Mouse (Mus musculus): ENCODE results near the gene Thap2. TPM values are rescaled to one million over a fixed set of nuclear protein-coding genes. Genes with fewer than 3 reads are reported as not detected.
A peak's percentile ranks its signal among the peaks of the same experiment; 100 is the strongest.

Gene Thap2
- total RNA-seq, 2 experiments from 2014 or later = 8.7 to 9.3 TPM

GRCm38 (mm10) chr10:115354553-115354952, 29.7 kb downstream of the Thap2 start:
- DNase-seq = no peak

- DNase-seq = no peak
Measured at GRCm38 (mm10) chr10:115350810-115351397, 33.3 kb downstream of the Thap2 start.

- no peak for DNase-seq
Measured at GRCm38 (mm10) chr10:115349509-115349908, 34.7 kb downstream of the Thap2 start.

- DNase-seq = no peak
Measured at GRCm38 (mm10) chr10:115349029-115349428, 35.2 kb downstream of the Thap2 start.

DNA sequence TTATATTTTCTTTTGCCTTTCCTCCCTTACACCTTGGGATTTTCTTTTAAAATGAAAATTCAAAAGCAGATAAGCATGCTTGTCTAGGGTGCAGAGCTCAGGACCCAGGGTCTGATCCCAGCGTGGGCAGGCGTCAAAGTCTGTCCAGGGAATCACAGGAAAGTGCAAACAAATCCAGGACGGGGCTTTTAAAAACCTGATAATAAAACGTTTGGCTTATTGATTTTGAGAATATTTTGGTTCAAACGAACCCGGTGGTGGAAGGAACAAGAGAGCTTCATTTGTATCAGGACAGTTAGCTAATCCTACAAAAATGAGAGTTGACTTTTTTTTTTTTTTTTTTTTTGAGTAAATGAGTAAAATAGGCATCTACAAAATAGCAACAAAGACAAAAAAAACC, 36.1 kb downstream of the Thap2 start:
- DNase-seq = no peak

GRCm38 (mm10) chr10:115346444-115346843, 37.8 kb downstream of the Thap2 start:
- no peak for DNase-seq

DNA sequence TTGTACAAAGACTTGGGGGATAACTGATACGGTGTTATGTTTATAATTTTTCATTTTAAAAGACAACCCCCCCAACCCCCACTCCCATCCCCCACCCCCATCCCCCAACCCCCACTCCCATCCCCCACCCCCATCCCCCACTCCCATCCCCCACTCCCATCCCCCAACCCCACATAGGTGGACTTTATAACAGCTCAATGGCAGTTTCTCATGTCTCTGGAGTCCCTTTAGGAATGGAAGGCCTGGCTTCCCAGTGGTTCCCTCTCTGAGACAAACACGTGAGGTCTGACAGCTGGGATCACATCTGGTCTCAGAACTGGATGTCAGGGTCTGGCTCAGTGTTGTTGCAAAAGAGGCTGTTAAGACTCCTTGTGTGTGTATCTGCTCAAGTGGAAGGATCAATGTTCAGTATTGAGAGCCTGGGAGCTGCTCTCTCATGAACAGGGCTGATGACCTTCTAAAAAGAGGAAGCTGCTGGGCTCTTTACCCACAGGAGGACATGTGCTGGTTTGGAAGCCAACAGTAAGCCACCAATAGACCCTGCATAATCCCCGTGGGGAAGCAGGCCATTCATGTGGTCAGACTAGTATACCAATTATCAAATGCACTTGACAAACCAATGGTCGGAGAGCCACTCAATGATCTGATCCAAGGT, 41.3 kb downstream of the Thap2 start:
- no peak for DNase-seq

DNA sequence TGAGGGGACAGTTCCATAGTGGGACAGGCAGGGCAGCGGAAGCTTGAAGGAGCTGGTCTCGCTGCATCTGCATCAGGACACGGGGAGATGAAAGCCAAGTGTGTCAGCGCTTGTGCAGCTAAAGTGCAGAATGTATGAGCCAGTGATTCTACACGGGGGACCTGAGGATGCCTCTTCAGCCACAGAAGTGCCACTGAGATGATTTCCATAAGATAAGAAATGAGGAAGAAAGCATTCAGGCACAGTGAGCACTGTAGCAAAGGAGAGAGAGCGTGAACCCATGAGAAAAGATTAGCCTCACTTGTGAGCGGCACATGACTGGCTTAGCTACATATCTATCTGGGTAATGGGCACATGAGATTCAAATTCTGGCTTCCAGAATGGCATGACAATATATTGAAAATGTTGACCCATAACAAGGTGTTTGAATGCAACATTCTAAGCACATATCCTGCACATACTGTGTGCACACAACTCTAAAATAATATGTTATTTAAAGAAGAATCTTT, 44.4 kb downstream of the Thap2 start:
- no peak for DNase-seq

DNA sequence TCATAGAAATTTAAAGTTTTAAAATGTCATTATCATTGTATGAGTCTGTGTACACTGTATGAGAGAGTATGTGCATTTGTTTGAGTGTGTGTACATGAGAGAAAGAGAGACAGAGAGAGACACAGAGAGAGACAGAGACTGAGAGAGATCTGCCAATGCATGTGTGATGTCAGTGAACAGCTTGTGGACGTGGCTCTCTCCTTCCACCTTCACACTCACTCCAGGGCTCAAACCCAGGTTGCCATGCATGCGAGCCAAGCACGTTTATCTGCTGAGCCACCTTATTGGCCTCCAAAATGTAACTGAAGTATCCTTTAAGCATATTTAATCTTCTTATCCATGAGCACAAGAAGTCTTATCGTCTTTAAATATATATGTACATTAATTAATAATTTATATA, 47.3 kb downstream of the Thap2 start:
- DNase-seq = no peak

DNA sequence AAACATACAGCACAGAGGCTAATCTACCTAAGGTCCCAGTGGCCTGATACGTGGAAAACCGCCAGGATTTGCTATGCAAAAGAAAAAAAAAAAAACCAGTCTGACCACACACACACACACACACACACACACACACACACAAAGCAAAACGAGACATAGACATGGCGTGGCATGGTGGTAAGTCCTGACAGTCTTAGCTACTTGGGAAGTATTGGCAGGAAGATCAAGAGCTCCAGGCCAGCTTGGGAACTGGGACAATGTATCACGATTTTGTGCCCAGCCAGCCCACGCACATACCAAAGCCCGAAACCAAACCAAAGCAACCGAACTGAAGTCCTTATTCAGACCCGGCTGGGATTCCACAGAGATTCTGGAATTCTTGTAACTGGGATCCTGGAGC, 50.7 kb downstream of the Thap2 start:
- no peak for DNase-seq

GRCm38 (mm10) chr10:115332997-115333396, 51.2 kb downstream of the Thap2 start:
- DNase-seq = no peak

GRCm38 (mm10) chr10:115332420-115332952, 51.8 kb downstream of the Thap2 start:
- DNase-seq = peak; percentile 49 to 63

DNA sequence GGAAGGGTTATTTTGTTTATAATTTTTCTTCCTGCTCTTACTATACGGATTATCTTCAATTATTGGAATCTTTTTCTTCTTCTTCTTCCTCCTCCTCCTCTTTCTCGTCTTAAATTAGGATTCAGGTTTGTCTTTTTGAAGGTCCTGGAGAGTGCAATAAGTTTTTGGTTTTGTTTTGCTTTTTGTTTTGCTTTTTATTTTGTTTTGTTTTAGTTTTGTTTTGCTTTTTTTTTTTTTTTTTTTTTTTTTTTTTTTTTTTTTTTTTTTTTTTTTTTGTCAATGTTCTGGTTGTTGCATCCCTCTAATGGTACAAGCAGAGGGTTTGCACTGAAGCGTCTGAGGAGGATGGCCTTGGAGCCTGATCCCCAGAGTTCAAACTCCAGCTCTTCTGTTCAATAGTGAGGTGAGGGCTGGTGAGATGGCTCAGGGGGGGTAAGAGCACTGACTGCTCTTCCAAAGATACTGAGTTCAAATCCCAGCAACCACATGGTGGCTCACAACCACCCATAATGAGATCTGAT, 55.2 kb downstream of the Thap2 start:
- no peak for DNase-seq

- DNase-seq = peak; percentile 76 to 88
Measured at GRCm38 (mm10) chr10:115328514-115328913, 55.7 kb downstream of the Thap2 start.

DNA sequence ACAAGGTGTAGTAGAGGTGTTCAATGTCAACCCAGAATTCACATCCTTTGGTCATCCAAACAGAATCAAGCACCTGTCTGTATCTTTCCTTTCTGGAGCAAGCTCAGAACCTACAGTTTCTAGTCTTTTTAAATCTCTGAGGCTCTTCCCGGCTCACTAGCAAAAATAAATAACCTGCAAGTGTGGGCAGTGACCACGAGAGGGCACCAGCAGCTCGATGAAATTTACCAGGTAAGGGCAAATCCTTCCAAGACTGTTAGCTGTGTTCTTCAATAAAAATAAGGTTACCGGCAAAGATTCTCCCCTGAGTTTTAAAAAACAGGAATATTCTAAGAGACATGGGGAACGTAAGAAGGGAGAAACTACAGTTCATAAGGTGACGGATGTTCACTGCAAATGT, 60.9 kb downstream of the Thap2 start:
- DNase-seq = peak; percentile 77 to 91

DNA sequence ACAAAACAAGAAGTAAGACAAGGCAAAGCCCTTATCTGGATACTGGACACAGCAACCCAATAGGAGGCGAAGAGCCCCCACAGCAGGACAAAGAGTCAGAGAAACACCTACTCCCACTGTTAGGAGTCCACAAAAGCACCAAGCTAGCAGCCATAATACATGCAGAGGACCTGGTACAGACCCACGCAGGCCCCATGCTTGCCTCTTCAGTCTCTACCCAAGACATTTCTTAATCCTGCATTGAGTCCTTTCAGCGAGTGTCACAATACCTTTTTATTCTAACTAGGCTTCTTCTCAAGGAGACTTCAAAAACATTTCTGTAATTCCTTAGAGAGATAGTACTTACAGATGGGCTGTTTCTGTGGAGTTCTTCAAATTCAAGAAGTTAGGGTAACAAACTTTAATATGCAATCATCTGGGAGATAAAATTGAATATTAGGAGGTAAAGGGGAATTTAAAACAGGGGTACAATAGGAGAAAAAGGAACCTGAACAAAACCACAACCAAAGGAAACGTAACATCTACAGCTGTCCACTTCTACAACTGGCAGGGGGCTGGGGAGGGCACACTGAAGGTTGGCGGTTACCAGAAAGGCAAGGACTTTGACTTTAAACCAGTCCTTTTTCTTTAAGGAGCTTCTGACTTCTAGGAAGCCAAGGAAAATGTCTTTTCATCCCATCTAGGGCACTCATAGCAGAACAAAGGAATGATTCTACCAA, 62.8 kb downstream of the Thap2 start:
- DNase-seq = no peak

Other genes starting within 250 kb of the Thap2 start
- not detected for gene Tph2, start 199.4 kb downstream of the Thap2 start, total RNA-seq (2021)
- gene Tbc1d15, start 133.0 kb downstream of the Thap2 start, total RNA-seq (2021) = 10 to 100 TPM; 47.9 to 49.2 TPM
- 10 to 100 TPM; 77.8 to 81.0 TPM for gene Rab21, start 68.8 kb downstream of the Thap2 start, total RNA-seq (2021)
- gene Tmem19, start 21.9 kb downstream of the Thap2 start, total RNA-seq (2021) = 10 to 100 TPM; 11.2 to 16.9 TPM
- 10 to 100 TPM; 10.7 to 12.8 TPM for gene Zfc3h1, start 516 bp upstream of the Thap2 start, total RNA-seq (2021)
- gene A930009A15Rik, start 185.5 kb upstream of the Thap2 start, total RNA-seq (2021) = not detected
- under 1 TPM; 0.08 to 0.20 TPM for gene Lgr5, start 203.3 kb upstream of the Thap2 start, total RNA-seq (2021)